Mouse (Mus musculus) embryonic fibroblast, embryonic 13.5 days (primary cell): ENCODE results near the gene Daxx. TPM values are rescaled to one million over a fixed set of nuclear protein-coding genes. Genes with fewer than 3 reads are reported as not detected.

Source experiments
- H3K27ac ChIP-seq: 2 replicates; pipeline ENCODE4 v1.5.1; 2012; ENCODE audit warnings: low read length, control low read depth, inconsistent platforms; ENCODE audit not compliant: insufficient read depth
- H3K4me1 ChIP-seq: 2 replicates; pipeline ENCODE4 v1.6.1; 2011; ENCODE audit warnings: low read length; ENCODE audit not compliant: control insufficient read depth, insufficient read depth
- H3K4me3 ChIP-seq: 2 replicates; pipeline ENCODE4 v1.5.1; 2011; ENCODE audit warnings: mild to moderate bottlenecking, control low read depth, low read length; ENCODE audit not compliant: insufficient read depth
- CTCF ChIP-seq: IDR thresholded peaks from 2 replicates; pipeline ENCODE4 v1.5.1; 2011; ENCODE audit warnings: mild to moderate bottlenecking, control low read depth, low read length, moderate library complexity, borderline replicate concordance; ENCODE audit not compliant: insufficient read depth
- POLR2A ChIP-seq: IDR thresholded peaks from 2 replicates; pipeline ENCODE4 v1.6.1; 2011; ENCODE audit warnings: low read depth, mild to moderate bottlenecking, control low read depth, low read length, moderate library complexity
- polyA plus RNA-seq: library from polyadenylated mRNA; stranded (reverse); fragments of >200 nt; gene quantifications from 2 replicates; pipeline ENCODE4 v1.2.4, GENCODE M21; 2011; ENCODE audit warnings: low read depth; ENCODE audit not compliant: missing spikeins, insufficient read length

Daxx gene
- polyA plus RNA-seq, 1 experiment, result 26.6 TPM

DNA sequence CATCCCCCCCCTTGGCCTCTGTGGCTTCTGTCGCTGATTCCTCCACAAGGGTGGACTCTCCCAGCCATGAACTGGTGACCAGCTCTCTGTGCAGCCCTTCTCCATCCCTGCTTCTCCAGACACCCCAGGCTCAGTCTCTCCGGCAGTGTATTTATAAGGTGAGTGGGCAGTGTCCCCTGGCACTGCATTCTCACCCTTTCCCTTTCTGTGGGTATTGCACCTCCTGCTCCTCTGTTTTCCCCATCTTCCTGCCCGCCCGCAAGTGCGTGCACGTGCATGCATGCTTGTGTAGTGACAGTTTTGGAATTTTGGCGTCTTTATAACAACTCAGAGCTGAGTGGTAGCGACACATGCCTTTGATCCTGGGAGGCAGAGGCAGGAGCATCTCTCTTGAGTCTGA, 4.7 kb downstream of the Daxx start:
- no peak for TF ChIP-seq POLR2A
- no peak for TF ChIP-seq CTCF
- peaks cover 3% of the 10 kb centered on the region; the same call in 1 of the 2 replicates for H3K4me1 ChIP-seq
- no peak overlapping the region for H3K4me3 ChIP-seq
- no peak overlapping the region for H3K27ac ChIP-seq

DNA sequence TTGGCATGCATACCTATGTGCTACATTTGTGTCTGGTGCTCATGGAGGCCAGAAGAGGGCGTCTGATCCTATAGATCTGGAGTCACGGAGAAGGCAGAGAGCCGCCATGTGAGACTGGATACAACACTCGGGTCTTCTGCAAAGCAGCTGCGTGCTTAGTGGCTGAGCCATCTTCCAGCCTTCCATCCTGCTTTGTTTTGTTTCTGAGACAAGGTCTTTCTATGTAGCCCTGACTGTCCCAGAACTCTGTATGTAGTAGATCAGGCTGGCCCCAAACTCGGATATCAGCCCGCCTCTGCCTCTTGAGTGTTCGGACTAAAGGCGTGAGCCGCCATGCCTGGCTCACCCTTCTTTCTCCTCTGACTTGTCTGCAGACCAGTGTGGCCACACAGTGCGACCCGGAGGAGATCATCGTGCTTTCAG, 5.8 kb downstream of the Daxx start:
- Histone ChIP-seq H3K4me3 (no peak overlapping the region), H3K27ac (no peak overlapping the region), H3K4me1 (peaks cover 3% of the 10 kb centered on the region; the same call in 1 of the 2 replicates)
- TF ChIP-seq CTCF (no peak), POLR2A (no peak)

DNA sequence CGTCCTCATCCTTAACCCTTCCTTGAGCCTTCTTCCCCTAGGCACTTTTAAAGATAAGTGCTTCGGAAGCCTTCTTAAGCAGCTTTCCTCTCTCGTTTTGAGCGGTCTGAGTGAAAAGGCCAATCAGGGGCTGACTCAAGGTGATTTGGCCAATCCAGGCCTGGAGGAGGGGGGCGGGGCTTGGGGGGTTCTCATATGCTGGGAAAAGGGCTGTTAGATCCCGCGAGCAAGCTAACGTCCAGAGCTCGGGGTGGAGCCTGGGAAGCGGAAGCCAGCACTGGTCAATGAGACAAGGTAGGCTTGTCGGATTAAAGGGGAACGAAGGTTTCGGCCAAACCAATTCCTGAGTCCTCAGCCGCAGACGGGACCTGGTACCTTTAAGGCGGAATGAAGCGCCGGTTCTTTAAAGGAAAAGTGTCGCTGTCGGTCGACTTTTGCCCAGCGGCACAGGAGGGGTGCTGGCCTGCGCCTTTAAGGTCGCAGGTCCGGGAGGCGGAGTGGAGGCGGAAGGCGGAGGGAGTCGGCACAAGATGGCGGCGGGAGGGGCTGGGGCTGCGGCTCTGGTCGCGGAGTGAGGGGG, 6.5 kb downstream of the Daxx start, which contains the start of the genes Tapbp and Zbtb22:
Tapbp (plus strand) TSS at position 229 of the 580 bp plus-strand sequence.
Zbtb22 (plus strand) TSS at position 234 of the 580 bp plus-strand sequence.
- 0 out of 2 replicates have a peak within 1 kb of the TSS, but pooled peaks have one; percentile 21 for H3K27ac ChIP-seq
- H3K4me3 ChIP-seq, result peak within 1 kb of the TSS; percentile 69
- H3K4me1 ChIP-seq, result peaks cover 3% of the 10 kb centered on the region; the same call in 1 of the 2 replicates
- TF ChIP-seq CTCF (no peak), POLR2A (0 out of 2 replicates have a peak, but pooled peaks have one; percentile 6)

DNA sequence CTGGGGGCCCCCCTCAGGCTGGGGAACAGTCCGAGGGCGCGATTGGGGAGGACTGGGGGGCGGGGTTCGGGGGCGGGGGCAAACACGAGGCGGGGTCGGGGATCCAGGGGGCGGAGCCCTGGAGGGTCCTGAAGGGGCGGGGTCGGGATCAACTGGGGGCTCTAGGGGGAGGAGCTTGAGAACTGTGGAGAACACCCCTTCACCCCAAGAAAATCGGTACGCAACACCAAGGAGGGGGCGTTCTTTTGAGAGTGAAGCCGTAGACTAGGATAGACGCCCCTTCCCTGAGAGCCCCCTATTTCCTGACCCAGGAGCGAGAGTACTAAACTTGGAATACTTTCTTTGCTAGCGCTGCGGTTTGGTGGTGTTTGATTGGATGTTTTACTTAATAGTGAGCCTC, 7.1 kb downstream of the Daxx start:
- peak overlapping the region; percentile 69 for H3K4me3 ChIP-seq
- H3K27ac ChIP-seq, result no peak overlapping the region
- peaks cover 3% of the 10 kb centered on the region; the same call in 1 of the 2 replicates for H3K4me1 ChIP-seq
- peak; percentile 10; the same call in 1 of the 2 replicates for TF ChIP-seq POLR2A
- TF ChIP-seq CTCF, result no peak

DNA sequence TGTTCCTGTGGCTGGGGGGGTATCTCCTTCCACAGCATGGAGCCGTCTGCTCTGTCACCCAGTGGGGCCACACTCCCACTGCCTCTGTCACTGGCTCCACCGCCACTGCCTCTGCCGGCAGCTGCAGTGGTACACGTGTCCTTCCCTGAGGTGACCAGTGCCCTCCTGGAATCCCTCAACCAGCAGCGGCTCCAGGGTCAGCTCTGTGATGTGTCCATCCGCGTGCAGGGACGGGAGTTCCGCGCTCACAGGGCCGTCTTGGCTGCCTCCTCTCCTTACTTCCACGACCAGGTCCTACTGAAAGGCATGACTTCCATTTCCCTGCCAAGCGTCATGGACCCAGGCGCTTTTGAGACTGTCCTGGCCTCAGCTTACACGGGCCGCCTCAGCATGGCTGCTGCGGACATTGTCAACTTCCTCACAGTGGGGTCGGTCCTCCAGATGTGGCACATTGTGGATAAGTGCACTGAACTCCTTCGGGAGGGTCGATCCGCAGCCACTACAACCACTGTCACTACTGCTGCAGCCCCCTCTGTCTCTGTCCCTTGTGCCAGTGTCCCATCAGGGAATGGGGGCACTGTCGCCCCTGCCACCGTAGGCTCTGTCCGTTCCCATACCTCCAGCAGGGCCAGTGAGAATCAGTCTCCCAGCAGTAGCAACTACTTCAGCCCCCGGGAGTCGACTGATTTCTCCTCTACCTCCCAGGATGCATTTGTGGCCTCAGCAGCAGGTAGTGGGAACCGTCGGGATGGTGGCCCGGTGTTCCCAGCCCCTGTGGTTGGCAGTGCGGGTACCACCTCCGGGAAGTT, 7.8 kb downstream of the Daxx start:
- Histone ChIP-seq H3K27ac (no peak overlapping the region), H3K4me3 (peak overlapping the region; percentile 69), H3K4me1 (peaks cover 3% of the 10 kb centered on the region; the same call in 1 of the 2 replicates)
- TF ChIP-seq POLR2A, result no peak
- TF ChIP-seq CTCF, result no peak

DNA sequence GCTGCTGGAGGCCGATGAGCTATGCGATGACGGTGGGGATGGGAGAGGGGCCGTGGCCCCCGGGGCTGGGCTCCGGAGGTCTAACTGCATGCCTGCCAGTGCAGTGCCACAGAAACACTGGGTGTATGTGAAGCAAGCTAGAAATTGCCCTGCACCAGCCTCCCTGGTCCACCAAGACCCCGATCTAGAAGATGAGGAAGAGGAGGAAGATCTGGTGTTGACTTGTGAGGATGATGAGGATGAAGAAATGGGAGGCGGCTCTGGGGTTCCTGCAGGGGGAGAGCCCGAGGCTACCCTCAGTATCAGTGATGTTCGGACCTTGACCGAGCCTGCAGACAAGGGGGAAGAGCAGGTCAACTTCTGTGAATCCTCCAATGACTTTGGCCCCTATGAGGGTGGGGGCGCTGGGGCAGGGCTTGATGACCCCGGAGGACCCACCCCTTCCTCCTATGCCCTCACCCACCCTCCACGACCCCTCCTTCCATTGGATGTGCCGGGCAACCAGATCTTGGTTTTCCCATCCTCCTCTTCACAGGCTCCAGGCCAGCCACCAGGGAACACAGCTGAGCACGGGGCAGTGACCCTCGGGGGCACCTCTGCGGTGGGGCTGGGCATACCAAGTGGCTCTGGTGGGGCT, 8.6 kb downstream of the Daxx start:
- Histone ChIP-seq H3K4me3 (no peak overlapping the region), H3K4me1 (peaks cover 3% of the 10 kb centered on the region; the same call in 1 of the 2 replicates), H3K27ac (no peak overlapping the region)
- TF ChIP-seq CTCF (no peak), POLR2A (no peak)

DNA sequence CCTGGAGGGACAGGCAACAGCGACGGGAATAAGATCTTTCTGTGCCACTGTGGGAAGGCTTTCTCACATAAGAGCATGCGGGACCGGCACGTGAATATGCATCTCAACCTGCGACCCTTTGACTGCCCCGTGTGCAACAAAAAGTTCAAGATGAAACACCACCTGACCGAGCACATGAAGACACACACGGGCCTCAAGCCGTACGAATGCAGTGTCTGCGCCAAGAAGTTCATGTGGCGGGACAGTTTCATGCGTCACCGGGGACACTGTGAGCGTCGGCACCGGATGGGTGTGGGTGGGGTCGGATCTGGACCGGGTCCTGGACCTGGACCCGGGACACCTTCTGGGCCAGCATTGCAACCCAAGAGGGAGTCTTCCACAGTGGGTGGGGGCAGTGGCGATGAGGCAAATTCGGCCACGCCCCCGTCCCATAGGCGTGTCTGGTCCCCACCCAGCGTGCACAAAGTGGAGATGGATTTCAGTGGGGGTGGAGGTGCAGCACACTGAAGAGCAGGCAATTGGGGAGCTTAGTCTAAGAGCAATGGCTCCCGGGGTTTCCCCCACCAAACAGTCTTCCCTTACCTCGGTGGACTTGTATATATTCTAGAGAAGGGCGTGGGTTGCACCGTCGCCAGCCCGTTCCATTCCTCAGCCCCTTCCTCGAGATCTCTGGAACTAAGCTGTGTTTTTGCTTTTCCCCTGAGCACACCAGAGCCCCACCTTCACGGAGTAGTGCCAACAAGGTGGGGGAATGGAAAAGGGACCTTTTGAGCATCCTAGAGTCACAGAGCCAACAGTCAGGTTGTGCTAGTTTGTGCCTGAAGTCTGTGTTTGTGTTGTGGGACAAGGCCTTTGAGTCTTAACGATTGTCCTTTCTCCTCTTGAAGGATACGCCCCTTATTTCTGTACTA, 9.3 kb downstream of the Daxx start:
- TF ChIP-seq POLR2A, result 0 out of 2 replicates have a peak, but pooled peaks have one; percentile 10
- no peak for TF ChIP-seq CTCF
- peak overlapping the region; percentile 24; the same call in 1 of the 2 replicates for H3K27ac ChIP-seq
- peak overlapping the region; percentile 61 for H3K4me3 ChIP-seq
- H3K4me1 ChIP-seq, result peaks cover 3% of the 10 kb centered on the region; the same call in 1 of the 2 replicates

DNA sequence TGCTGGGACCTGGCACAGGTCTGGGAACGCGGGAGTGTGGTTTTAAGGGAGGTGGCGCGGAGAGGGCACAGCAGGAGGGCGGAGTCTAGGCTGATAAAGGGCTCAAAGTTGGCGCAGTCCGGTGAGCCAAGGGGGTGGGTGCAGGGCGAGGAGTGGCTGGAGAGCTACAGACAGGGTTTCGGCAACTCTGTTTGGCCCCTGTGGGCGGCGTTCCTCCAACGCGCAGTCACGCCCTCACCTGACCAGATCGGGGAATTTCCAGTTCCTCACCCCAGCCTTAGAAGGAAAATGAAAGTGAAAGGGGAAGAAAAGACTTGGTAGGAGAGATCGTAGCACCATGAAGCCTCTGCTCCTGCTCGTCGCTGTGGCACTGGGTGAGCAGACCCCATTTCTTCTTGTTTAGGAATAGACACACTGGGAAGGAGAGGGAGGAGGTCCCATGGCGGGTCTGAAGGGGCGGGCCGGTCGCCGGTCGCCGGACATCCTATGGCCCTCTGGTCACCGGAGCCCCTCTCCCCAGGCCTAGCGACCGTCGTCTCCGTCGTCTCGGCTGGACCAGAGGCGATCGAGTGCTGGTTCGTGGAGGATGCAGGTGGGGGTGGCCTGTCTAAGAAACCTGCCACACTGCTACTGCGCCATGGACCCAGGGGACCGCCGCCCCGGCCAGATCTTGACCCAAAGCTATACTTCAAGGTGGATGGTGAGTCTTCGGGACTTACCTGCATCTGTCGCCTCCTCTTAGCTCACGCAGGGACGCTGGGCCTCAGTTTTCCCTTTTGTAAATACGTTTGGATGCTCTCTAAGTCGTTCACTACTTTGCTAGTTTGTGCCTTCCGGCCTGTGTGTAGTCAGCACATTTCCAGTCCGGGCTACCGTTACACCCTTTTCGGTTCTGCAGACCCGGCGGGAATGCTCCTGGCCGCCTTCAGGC, 10.4 kb downstream of the Daxx start:
- Histone ChIP-seq H3K4me1 (peaks cover 3% of the 10 kb centered on the region; the same call in 1 of the 2 replicates), H3K4me3 (peak overlapping the region; percentile 61)
- peak; percentile 20; the same call in 1 of the 2 replicates for TF ChIP-seq CTCF
- TF ChIP-seq POLR2A, result peak; percentile 60

More for the DNA sequence above, 10.4 kb downstream of the Daxx start:
- peak overlapping the region; percentile 24 for H3K27ac ChIP-seq
